Mouse (Mus musculus) cerebellum, postnatal 36 days (tissue): ENCODE measurements at regions not wholly inside any gene's neighbourhood (a gene's known extent, or its start where the extent isn't known, plus 50 kb on each side); places are given as distances from the start of the nearest gene placed in this dataset.
"Not testable (repeated sequence)": the region's sequence is repeated elsewhere in the genome, so short reads cannot be mapped to it uniquely, and the experiment has no call there.

Experiments used
- DNase-seq, 2 experiments: peaks; one replicate each; pipeline ENCODE4 v3.0.0; 2021 to 2022; ENCODE audit warnings: mixed read lengths in 2 of 2

GRCm38 (mm10) chr8:28427544-28428135 lies 980.2 kb downstream of the Poteg start:
- no peak for DNase-seq

- no peak for DNase-seq
Measured at GRCm38 (mm10) chr8:28473190-28473589, 1025.7 kb downstream of the Poteg start.

- DNase-seq = no peak
Measured at GRCm38 (mm10) chr8:28487913-28488312, 1040.4 kb downstream of the Poteg start.

GRCm38 (mm10) chr8:28503488-28504319 lies 1056.2 kb downstream of the Poteg start:
- peak; percentile 27 to 34 for DNase-seq

- not testable (repeated sequence) for DNase-seq
Measured at GRCm38 (mm10) chr8:28523506-28523905, 1076.0 kb downstream of the Poteg start.

- no peak for DNase-seq
Measured at GRCm38 (mm10) chr8:28547236-28547635, 1099.8 kb downstream of the Poteg start.

GRCm38 (mm10) chr8:28559881-28560280 lies 1112.4 kb downstream of the Poteg start:
- DNase-seq = no peak

- DNase-seq = no peak
Measured at GRCm38 (mm10) chr8:28579250-28579651, 1131.8 kb downstream of the Poteg start.

GRCm38 (mm10) chr8:28580821-28581220 lies 1133.4 kb downstream of the Poteg start:
- peak; percentile 45 to 50 for DNase-seq

- DNase-seq = no peak
Measured at GRCm38 (mm10) chr8:28589999-28590398, 1142.5 kb downstream of the Poteg start.

GRCm38 (mm10) chr8:28593238-28593637 lies 1145.8 kb downstream of the Poteg start:
- no peak for DNase-seq

GRCm38 (mm10) chr8:28594191-28594590 lies 1146.7 kb downstream of the Poteg start:
- DNase-seq = no peak

- no peak for DNase-seq
Measured at GRCm38 (mm10) chr8:28594606-28595005, 1147.1 kb downstream of the Poteg start.

- no peak for DNase-seq
Measured at GRCm38 (mm10) chr8:28595880-28596279, 1148.4 kb downstream of the Poteg start.
